Mouse (Mus musculus) CD4-positive, CD25-positive, alpha-beta regulatory T cell, adult 4 months (primary cell): ENCODE measurements around the gene Rmdn2. TPM values are rescaled to one million over a fixed set of nuclear protein-coding genes. Genes with fewer than 3 reads are reported as not detected.

Source experiments
- ATAC-seq: one replicate; pipeline ENCODE4 v1.8.0; 2017
- polyA plus RNA-seq, 2 experiments: library from polyadenylated mRNA; unstranded; fragments of 100-300 nt; shearing (Covaris generic); gene quantifications; one replicate each; pipeline ENCODE4 v1.2.1; 2017

Gene Rmdn2
- 1 to 10 TPM; 3.1 to 5.6 TPM for polyA plus RNA-seq

DNA sequence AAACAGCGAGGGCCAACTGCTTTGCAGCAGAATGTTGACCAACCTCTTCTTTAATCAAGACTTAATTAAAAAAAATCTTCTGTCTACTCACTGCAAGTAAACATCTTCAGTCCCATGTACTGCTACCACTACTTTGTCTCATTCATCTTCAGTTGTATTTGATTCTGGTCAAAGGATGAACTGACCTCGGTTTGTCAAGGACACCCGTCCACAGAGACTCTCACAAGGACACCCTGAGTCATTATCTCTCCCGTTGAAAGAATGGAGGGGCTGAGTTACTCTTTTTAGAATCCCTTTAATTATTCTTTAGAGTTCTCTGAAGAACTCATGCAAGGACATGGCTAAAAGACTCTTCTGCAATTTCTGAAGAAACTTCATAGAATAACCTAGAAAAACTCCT is at the start of gene Rmdn2:
Rmdn2 (plus strand) TSS at position 319 of the 400 bp plus-strand sequence.
- no peak for ATAC-seq

DNA sequence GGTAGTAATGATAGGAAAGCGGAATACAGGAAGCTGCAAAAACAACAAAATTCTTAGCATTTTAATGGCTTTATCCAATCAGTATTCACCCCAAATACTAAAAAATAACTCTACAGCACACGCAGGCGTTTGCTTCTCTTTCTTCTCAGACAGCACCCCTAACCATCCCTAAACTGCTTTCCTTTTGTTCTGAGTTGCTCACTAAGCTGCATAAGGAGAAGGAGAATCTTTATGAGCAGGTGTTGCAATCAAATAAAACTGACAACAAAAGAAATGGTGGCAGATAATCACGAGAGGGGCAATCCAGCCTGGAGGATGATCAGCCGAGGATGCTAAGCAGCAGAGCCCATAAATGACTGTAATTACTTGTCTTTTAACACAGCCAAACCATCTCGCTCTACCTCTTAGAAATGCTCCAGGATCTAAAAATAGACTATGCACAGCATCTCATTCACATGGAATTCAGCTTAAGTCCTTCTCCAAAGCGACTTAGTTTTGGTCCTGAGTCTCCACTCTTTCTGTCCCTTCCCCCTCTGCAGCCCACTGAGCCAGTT is 48.5 kb upstream of the Rmdn2 start:
- no peak for ATAC-seq

DNA sequence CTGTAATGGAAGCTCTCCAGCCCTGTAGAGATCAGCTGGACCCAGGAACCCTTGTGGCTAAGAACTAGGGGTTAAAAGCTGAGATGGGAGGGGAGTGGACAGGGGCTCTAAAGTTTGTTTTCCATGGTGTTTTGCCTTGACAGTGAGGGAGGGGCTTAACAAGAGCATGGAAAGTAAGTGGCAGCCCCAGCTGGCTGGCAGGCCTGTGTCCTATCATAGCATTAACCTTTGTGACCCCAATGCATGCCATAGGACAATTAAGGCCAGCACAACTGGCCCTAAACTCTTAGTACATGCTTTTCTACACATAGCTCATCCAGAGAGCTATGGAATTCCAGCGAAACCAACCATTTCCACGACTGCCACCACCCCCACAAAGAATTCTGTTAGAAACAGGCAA is 47.9 kb upstream of the Rmdn2 start:
- ATAC-seq, result no peak

DNA sequence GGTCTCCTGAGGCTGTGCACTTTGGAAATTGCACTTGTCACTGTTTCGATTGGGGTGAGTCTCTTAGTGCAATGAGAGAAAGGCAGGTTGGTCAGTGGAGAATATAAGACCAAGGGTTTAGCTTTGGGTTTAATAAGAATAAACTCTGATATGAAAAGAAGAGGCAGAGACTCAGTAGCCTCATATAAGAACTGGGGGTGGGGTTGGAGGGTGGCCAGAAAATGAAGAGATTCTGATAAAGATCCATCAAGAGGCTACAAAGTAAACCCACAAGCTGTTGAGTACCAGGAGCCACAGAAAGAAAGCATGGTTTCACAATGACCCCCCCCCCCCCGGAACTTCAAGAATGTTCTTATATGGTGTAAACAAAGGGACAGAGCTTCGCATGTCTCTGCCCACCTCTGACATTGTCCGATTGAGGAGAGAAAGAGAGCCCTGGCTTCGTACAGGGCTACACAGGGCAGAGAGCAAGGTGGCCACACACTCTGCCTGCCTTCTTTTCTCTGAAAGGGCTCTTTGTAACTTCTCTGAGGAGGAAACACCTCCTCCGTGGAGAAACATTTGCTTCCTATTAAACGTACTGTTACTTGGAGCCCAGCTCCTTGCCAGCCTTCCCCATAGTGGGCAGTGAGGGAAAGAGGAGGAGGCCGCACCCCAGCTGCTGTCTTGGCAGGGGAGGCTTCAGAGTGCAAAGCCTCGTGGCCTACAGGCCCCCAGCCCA is 46.3 kb upstream of the Rmdn2 start:
- no peak for ATAC-seq

DNA sequence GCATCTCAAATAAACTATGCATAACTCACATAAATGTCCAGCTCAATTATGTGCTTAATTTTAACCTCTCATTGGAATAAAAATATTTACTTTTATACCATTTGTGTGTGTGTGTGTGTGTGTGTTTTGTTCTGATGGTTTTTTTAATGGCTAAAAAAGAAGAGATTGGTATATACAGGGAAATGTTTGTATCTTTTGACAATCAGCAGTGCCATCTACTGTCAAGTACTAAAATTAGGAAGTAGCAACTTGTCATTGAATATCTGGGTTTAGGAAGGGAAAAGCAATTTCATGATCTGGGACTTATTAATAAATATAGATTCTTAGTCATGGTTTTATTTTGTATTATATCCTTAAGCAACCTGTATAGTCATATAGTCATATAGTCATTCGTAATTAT is 43.3 kb upstream of the Rmdn2 start:
- no peak for ATAC-seq

GRCm38 (mm10) chr17:79578328-79578727 is 33.3 kb upstream of the Rmdn2 start:
- no peak for ATAC-seq

GRCm38 (mm10) chr17:79580264-79580920 is 31.3 kb upstream of the Rmdn2 start:
- peak; percentile 78 for ATAC-seq

DNA sequence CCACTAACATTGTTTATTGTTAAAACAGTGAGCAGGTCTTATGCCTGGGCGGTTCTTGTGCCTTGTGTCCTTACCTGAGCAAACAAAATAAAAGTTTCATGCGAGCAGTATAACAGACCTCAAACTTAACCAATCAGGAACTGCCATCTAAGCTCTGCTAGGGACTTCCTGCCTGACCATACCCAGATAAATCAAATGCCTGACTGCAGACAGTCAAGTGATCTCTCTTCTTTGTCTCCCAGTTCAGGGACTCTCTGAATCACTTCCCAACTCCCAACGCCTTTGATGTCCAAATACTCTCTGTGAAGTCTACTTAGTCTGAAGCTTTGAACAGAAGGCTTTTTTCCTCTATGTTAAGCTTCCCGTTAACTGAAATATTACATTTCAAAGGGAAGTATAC is 28.2 kb upstream of the Rmdn2 start:
- ATAC-seq, result peak; percentile 38

- ATAC-seq, result peak; percentile 40
Observed at GRCm38 (mm10) chr17:79584246-79584800, 27.3 kb upstream of the Rmdn2 start.

- no peak for ATAC-seq
Observed at GRCm38 (mm10) chr17:79589913-79590312, 21.8 kb upstream of the Rmdn2 start.

DNA sequence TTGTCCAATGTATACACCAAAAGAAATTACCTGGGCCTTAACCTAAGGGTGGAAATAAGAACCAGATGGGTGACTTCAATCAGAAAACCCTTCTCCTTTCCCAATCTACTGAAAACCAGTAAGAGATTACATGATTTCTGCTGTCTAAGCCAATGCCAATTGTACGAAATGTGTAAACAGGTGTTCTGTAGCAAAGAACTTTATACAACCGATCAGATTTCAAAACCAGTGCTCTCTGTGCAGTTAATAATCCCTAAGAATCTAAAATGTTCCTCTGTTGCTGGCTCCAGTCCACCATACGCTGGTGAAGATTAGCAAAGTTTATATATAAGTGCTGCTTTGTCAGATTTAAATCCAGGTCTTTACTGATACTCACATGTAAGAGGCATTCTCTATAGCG is 15.7 kb upstream of the Rmdn2 start:
- no peak for ATAC-seq

GRCm38 (mm10) chr17:79598151-79598550 is 13.5 kb upstream of the Rmdn2 start:
- ATAC-seq, result no peak

DNA sequence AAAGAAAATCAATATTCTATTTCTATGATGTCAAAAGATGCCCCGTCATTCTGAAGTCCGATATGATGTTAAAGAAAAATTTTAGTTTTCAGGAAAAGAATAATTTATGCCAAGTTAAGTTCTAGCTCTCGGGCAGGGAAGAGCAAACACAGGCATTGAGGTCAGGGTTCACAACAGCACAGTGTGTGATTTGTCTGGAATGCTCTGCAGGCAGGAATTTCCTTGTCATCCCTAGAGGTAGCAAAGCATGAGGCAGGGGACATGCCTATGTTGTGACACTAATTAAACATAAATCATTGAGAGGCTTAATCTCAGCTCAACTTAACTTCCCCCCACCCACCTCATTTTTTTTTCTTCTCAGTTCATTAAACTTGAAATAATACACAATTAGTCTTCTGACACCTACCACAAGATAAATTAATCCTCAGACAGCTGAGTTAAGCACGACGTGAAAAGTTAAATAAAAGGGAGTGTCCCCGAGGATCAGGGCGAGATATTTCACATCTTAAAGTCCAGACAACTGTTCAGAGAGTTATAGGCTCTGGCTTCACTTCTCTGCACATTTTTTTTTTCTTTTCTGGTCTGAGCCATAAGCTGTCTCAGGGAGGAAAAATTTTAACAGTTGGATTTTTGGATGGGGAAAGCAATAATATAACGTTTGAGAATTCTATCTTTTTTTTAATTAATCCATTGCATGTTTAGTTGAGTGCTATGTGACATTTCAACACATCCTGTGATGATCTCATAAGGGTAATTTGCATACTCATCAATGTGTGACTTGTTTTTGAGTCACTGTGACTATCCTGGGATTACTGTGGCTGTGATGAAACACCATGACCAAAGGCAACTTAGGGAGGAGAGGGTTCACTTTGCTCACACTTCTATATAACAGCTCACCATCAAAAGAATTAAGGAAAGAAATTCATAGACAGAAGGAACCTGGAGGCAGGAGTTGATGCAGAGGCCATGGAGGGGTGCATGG is 12.8 kb upstream of the Rmdn2 start:
- ATAC-seq, result peak; percentile 37

GRCm38 (mm10) chr17:79600108-79600507 is 11.6 kb upstream of the Rmdn2 start:
- ATAC-seq, result no peak

DNA sequence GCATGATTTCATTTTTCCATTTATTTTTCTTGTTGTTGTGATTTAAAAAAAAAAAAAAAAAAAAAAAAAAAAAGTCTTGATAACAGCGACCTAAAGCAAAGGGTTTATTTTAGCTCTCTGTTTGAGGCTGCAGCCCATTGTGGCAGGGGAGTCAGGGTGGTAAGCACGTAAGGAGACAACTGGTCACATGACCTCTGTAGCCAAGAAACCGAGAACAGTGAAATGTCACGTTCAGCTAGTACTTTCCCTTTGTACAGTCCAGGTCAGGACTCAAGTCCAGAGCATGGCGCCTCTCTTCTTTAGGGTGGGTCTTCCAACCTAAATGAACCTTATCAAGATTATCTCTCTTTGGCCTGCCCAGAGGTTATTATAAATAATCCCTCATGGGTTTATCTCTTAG is 9.3 kb upstream of the Rmdn2 start:
- no peak for ATAC-seq

DNA sequence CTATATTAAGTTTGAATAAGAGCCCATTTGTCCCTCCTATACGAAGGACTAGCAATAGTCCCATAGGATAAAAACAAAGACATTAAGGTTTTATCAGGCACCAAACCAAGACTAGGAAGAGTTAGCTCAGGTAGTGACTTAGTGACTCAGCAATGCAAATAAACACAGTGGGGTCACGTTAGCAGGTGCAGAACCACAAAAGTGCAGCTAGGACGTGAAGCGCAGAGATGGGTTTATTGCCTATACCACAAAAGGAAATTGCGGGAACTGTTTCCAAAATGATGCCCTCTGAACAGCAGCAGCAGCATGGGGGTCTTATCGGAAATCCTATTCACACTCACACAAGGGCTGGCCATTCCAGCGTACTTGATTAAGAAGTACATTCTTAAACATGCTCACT is 8.2 kb upstream of the Rmdn2 start:
- no peak for ATAC-seq

DNA sequence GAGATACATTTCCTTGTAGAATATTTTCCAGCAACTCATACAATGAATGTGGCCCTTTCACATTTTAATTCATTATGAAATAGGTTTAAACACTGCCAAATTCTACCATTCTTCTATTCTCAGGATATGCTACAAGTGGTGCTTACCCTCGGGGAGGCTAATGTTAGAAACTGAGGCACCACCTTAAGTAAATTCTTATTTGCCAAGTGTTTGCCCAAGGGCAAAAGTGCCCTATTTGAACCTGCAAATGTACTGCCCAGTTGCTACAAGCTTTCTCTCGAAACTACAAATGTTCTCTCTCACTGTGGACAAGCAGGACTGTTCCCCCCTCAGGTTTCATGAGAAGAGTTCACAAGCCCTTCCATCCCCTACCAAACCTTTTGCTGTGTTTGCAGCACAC is 5.9 kb upstream of the Rmdn2 start:
- ATAC-seq, result no peak

GRCm38 (mm10) chr17:79609697-79610096 is 2.0 kb upstream of the Rmdn2 start:
- no peak for ATAC-seq

GRCm38 (mm10) chr17:79610163-79610755 is 1.4 kb upstream of the Rmdn2 start:
- ATAC-seq, result no peak

GRCm38 (mm10) chr17:79614691-79615588 is 3.3 kb downstream of the Rmdn2 start:
- peak; percentile 84 for ATAC-seq

- ATAC-seq, result no peak
Observed at GRCm38 (mm10) chr17:79615897-79616296, 4.2 kb downstream of the Rmdn2 start.
